Mouse (Mus musculus) thymus, adult 2 months (tissue): Measurements from ENCODE around the gene Il19.

Source experiments
- CTCF ChIP-seq: fragments of 200-500 bp; IDR thresholded peaks from 2 replicates; pipeline ENCODE4 v1.5.1; 2012; ENCODE audit warnings: mild to moderate bottlenecking, control low read depth, low read length, moderate library complexity, borderline replicate concordance; ENCODE audit not compliant: control insufficient read depth, poor library complexity, insufficient read depth; ENCODE audit errors: extremely low read depth
- POLR2A ChIP-seq: fragments of 200-500 bp; IDR thresholded peaks from 2 replicates; pipeline ENCODE4 v1.6.1; 2012; ENCODE audit warnings: mild to moderate bottlenecking, low read length, control low read depth, moderate library complexity; ENCODE audit not compliant: control insufficient read depth, poor library complexity, insufficient read depth; ENCODE audit errors: extremely low read depth

DNA sequence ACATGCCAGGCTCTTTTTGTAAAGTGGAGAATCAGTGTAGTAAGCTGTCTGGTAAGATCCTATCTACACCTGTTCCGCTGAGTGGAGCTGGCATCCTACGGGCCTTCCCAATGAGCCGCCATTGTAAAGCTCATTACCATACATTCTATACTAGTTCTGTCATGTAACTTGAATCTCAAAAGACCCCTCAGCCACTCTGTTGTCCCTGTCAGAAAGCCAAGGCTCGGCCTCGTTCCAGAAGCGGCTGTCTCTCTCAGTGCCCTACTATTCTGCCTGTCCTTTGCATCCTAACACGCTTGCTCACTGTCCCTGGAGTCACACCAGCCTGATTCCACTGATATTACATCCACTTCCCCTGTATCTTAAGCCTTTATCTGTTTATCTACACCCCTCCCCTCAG is 1.7 kb downstream of the Il19 start:
- TF ChIP-seq POLR2A (no peak), CTCF (no peak)
